Mouse (Mus musculus): Measurements from ENCODE around the gene Slc26a1. TPM values are rescaled to one million over a fixed set of nuclear protein-coding genes. Genes with fewer than 3 reads are reported as not detected.
"Not testable (repeated sequence)": the region's sequence is repeated elsewhere in the genome, so short reads cannot be mapped to it uniquely, and the experiment has no call there.

Slc26a1 gene
- total RNA-seq, 4 experiments from 2014 or later: 0.14 to 0.46 (median 0.19) TPM

DNA sequence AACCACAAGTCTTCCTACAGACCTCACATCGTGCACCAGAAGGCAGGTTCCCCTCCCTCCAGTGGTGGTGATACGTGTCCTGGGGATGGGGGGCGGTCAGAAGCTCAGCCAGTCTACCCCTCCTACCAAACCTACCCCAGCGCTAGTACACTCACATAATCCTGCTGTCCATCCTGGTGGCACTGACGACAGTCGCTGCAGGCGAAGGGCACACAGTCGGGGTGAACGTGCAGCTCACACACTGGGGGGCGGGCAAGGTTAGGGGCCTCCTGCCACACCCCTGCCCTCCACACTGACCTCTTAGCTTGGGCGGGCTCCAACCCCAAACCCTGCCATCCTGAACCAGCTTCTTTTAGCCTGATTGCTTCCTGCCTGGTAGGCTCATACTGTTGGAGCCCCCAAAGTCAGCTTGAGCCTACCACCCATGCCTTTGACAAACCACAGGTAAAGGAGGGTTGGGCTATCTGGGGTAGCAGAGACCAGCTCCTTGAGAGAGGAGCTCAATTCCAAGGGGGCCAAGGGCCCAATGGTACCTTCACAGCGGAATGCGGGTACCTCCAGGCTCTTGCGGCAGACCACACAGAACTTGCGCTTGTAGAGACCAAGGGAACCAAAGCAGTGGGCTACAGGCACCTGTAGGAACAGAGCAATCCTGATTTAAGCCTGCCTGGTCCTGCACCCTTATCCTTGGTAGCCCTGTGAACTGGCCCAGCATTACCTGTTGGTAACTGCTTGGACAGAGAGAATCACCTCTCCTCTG lies 19.3 kb downstream of the Slc26a1 start:
- no peak for DNase-seq

- no peak for DNase-seq
Measured at GRCm38 (mm10) chr5:108655381-108655780, 20.0 kb downstream of the Slc26a1 start.

DNA sequence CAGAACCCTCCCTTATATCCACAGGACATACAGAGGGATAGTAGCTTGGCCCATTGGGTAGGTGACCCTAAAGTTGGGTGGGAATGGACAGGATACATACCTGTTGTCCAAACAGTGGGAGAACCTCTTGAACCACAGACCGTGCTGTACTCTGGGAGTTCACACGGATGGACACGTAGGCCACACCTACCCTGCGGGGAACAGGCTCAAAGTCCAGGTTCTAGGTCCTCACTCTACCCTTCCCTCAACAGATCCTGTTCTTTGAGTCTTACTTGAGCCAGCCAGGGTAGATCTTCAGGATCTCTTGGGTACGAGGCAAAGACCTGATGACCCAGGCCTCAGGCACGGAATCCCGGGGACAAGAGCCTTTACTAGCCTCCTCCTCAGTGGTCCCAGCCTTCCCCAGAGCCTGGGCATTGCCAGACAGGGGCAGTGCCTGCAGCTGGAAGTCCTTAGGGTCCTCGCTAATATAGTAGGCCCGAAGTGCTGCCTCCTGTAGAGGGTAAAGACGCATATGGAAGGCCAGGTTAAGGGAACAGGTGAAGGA lies 20.9 kb downstream of the Slc26a1 start:
- DNase-seq: no peak

DNA sequence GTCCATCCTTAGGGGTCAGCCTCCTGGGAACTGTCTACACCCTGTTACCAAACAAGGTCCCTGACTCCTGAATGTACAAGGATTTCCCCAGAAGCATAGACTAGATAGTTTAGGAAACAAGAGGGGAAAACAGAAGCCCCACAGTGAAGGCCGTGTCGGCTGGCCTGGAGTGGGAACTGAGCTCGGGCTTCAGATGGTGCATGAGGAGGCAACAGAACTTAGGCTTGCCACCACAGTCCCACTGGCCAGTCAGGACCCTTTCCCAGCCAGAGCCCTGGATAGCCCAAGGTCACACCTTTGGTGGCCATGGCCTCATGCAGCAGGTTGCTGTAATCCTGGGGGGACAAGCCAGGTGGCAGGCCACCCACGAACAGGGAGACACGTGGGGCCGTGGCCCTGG lies 22.0 kb downstream of the Slc26a1 start:
- DNase-seq: no peak

DNA sequence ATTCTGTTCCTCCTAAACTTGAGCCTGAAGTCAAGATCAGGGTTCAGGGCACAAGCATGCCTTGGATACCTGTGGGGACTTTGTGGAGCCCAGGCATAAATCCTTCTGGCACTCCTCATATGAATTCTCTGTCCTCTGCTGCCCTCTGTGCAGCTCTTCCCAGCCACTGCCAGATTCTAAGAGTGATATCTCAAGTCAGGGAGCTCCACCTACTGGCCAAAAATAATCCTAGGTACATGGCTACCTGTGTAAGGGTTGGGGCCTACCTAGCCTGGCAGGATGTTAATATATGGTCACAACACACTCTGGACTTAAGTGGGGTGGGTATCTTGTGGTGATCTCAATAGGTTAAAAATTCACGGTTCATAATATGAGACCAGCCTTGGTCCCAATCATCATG lies 23.5 kb downstream of the Slc26a1 start:
- DNase-seq: no peak

- no peak for DNase-seq
Measured at GRCm38 (mm10) chr5:108651136-108651720, 24.1 kb downstream of the Slc26a1 start.

DNA sequence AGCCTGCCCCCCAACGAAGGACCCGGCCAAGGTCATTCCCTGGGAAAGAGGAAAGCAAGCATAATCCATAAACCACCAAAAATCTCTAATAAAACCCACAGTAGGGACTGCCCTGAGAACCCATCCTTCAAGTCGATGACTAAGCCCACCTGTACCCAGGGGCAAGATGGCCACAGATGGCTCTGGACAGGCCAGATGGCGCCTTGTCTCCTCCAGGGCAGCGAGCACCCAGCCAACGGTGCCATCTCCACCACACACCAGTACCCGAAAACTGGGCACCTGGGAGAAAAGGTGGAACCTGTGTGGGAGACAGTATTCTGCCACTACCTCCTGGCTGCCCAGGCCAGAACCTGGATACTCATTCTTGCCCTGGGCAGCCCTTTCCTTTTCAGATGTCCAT lies 25.0 kb downstream of the Slc26a1 start:
- no peak for DNase-seq

GRCm38 (mm10) chr5:108648937-108649576 lies 26.3 kb downstream of the Slc26a1 start:
- no peak for DNase-seq

DNA sequence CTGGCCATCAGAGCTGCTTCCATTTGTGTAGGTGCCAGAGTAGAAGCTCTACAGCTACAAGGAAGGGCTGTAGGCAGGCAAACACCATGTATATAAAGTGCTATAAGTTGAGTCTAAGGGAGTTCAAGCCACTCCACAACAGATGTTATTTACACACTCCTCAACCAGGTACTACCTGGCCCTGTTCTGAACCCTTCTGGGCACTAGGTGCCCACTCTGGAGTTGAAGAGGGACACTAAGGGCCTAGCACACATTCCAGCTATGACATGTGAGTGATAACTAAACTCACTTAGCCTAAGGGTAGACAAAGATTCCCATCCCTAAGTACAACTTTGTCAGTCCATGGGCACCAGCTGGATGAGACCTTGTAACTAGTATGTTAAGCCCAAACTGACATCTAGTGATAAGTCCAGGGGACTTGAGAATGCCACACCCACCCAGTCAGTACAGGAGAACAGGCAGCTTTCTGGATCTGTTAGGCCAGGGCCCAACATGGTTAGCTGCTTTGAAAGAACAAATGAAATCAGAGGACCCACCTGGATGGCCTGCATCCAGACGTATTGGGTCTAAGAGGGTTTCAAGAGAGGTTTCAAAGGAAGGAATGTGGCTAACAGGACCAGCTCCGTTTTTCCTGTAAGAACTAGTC lies 27.4 kb downstream of the Slc26a1 start:
- DNase-seq: no peak

DNA sequence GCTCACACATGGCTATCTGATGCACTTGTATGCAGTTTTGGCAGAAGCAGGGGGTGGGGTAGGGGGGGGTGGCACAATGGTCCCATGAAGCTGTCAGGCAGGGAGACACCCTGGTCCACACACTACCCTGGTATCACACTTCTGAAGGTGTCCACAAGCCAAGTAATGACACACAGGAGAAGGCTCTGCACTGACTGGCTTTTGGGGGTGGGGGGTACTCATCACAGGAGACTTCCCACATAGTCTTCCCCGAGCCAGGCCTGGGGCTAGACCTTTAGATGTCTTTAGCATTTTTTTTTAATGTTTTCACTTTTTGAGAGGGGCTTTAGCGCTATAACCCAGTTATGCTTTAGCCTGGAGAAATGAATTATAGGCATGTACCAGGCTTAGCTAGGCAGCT lies 28.1 kb downstream of the Slc26a1 start:
- no peak for DNase-seq

DNA sequence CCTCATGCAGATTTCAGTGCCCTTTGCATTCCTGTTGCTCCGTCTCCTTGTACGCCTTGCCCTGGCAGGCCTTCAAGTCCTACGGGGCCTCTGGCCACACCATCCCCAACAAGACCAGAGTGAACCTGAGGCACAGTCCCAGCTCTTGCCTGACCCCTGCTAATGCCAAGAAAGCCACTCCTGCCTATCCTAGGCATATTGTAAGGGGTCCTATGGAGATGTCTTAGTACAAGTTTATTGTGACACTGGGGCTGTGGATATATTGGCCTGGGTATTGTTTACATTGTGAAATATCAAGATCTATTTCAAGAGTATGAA lies 29.1 kb downstream of the Slc26a1 start:
- DNase-seq: no peak

GRCm38 (mm10) chr5:108645651-108646342 lies 29.6 kb downstream of the Slc26a1 start:
- DNase-seq: no peak

DNA sequence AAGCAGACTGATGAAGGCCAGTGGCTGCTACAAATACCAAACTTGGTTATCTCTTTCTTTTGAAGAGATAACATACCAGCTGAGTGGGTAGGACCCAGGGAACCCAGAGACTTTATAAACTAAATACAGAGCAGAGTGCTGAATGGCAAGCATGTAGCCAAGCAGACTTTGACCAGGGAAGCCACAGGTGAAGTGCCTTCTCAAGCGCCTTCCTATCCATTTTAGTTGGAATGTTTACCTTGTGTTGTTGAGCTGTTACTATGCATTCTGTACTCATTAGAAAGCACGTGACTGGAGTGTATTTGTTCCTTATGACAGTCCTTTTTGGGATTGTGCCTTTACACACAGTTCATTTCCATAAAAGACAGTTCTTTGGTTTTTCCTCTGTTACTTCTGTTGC lies 31.7 kb downstream of the Slc26a1 start:
- DNase-seq: no peak

DNA sequence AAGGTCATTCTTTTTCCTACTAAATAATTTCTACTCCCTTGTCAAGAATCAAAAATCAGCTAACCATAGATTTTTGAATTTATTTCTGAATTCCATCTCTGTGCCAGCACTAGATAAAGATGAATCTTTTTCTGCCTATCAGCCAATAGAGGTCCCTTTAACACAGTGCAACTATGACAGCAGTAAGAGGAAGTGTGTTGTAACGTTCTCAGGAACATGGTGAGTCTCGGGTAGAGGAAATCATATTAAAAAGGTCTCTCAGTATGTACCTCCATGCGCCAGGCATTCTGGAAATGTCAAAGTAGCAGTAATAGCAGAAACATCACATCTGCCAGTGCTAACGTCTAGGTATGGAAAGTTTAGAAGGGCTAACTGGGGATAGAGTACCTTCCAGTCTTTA lies 39.2 kb downstream of the Slc26a1 start:
- DNase-seq: no peak

DNA sequence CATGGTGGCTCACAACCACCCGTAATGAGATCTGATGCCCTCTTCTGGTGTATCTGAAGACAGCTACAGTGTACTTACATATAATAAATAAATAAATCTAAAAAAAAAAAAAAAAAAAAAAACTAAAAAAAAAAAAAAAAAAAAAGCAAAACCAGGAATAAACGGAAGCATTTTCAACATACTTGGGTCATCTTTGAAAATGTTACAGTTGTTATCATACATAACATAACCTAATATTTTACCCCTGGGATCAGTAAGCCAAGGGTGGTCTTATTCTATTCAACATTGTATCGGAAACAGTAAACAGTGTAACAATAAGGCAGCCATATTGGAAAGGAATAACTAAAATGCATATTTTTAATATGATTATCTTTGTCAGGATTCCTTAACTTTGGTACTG lies 41.3 kb downstream of the Slc26a1 start:
- not testable (repeated sequence) for DNase-seq

- DNase-seq: no peak
Measured at GRCm38 (mm10) chr5:108633676-108634075, 41.7 kb downstream of the Slc26a1 start.

- DNase-seq: peak; percentile 89
Measured at GRCm38 (mm10) chr5:108629634-108630483, 45.5 kb downstream of the Slc26a1 start, which contains the start of the genes Gak and Tmem175. TSS of gene Gak (minus strand) at chr5:108629755. TSS of gene Tmem175 (plus strand) at chr5:108629770.

DNA sequence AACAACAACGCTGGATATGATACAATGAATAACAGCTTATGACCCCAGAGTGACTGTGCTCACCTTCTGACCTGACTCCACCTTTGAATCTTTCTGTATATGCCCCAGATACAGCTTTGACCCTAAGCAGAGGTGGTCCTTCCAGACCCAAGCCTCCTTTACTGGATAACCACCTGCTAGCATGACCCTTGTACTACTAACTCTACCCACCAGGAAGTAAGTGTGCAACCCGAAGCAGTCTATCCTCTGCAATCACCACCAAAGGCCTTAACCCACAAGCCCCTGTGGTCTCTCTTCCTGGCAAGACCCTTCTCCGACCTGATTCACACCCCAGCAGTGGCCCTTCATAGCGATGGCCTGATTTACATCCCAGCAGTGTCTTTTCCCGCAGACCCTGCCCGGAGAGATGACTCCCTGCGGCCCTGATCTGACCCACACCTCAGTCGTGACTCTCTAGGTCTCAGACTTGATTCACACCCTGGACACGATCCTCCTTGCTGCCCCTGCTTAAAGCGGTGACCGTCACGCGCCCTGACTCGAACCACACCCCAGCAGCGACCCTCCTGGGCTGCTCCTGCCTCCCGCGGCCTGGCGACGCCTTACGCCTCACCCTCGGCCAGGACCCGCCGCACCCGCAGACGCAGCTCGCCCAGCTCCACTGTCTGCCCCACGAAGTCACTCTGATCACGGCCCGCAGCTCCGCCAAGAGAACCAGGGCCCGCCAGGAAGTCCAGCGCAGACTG lies 46.3 kb downstream of the Slc26a1 start:
- DNase-seq: no peak

DNA sequence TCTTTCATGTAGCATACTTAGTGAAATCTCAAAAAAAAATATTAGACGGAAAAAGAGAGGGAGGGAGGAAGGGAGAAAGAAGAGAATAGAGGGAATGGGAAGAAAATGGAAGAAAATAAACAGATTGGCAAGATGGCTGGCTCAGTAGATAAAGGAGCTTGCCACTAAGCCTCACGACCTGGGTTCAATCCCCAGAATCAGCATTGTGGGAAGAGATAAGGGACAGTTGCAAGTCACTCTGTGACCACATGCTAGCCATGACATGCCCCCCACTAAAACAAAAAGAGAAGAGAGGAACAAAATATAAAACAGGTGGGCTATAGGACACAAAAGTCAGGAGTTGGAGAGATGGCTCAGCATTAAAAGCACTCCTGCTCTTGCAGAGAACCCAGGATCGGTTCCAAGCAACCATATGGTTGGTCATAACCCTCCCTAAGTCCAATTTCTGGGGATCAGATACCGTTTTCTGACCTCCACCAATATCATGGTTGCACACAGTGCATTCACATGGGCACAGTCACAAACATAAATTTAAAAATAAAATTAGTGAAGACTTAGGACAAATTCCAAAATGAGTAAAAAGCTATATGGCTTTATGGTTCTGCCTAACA lies 49.2 kb downstream of the Slc26a1 start:
- DNase-seq: no peak

GRCm38 (mm10) chr5:108621870-108622269 lies 53.5 kb downstream of the Slc26a1 start:
- DNase-seq: no peak
